ENCODE assay signal across 10 mouse cellular contexts in the genomic region with DNA sequence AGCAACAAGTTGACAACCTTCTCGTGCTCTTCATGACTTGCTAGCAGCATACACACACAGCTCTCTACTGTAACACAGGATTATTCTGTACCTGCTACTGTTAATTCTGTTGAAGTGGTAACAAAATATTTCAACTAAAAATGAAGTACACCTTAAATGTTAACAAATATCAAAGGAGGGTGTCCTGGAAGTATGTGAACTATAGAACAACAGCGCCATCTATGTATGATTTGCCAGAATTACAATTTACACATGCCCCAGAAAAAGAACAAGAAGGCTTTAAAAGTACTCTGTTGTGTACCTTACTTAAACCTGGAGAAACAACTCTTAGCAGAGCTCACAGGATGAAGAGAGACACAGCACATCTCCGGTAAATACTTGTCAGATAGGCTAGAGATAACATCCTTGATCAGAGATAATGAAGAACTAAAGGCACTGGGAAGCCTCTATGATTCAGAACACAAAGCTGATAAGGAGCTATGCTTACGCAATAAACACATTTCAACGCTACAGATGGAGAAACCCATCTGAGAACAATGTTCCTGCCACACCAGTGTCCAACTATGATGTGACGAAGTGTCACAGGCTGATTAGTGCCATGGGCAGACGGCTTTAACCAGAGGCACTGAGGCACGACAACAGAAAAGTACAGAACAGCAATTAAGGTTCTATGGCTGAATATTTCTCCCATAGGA. TPM values are rescaled to one million over a fixed set of nuclear protein-coding genes. Genes with fewer than 3 reads are reported as not detected.
DNase-seq lines count a peak whose midpoint lies in the region; ATAC-seq and TF ChIP-seq lines count a peak whose summit lies in the region.
"Had no signal": no experiment of that assay in that cellular context is flagged by ENCODE, and none has a peak within 500 bp of the region (broad histone marks: within the 10 kb centered on the region; RNA-seq: fewer than 3 reads in every experiment).

No protein-coding gene starts in this region.

- no peaks in the 10 kb centered on the region for H3K9me3 ChIP-seq in limb, embryonic 14.5 days (ENCODE audit: control insufficient read depth, low read length)
- no peaks in the 10 kb centered on the region for H3K9me3 ChIP-seq in limb, embryonic 10.5 days (replicated peaks)
- H3K9me3 ChIP-seq: neural tube, embryonic 12.5 days had no signal

- TF ChIP-seq CTCF in cerebellum, adult 2 months (IDR thresholded peaks at IDR 0.05; ENCODE audit: borderline replicate concordance, insufficient read depth, low read depth, low read length), result peak; percentile 48; the same call in 1 of the 2 replicates
- TF ChIP-seq CTCF in brain, embryonic 14.5 days (IDR thresholded peaks at IDR 0.05; ENCODE audit: borderline replicate concordance, extremely low read depth, insufficient read depth, insufficient read length), result peak; percentile 27; the same call in 1 of the 2 replicates

- no peak overlapping the region for H3K4me2 ChIP-seq in limb, embryonic 14.5 days (replicated peaks; ENCODE audit: low read depth, low read length, severe bottlenecking)
- H3K4me2 ChIP-seq: neural tube, embryonic 12.5 days had no signal

- H3K4me3 ChIP-seq in cerebellum, adult 2 months (replicated peaks; ENCODE audit: insufficient read depth, low read depth, low read length), result no peak overlapping the region
- no peak overlapping the region for H3K4me3 ChIP-seq in limb, embryonic 14.5 days (replicated peaks; ENCODE audit: low read length)
- no peak overlapping the region for H3K4me3 ChIP-seq in limb, embryonic 10.5 days
- H3K4me3 ChIP-seq: erythroblast, embryonic 14.5 days; neural tube, embryonic 12.5 days had no signal

- peaks cover 5% of the 10 kb centered on the region for H3K4me1 ChIP-seq in cerebellum, adult 2 months (ENCODE audit: control insufficient read depth, insufficient read depth, low read length)
- H3K4me1 ChIP-seq in limb, embryonic 14.5 days (ENCODE audit: control insufficient read depth, insufficient read depth, low read length), result no peaks in the 10 kb centered on the region
- no peaks in the 10 kb centered on the region for H3K4me1 ChIP-seq in limb, embryonic 10.5 days
- H3K4me1 ChIP-seq: neural tube, embryonic 12.5 days had no signal

- H3K27ac ChIP-seq in cerebellum, adult 2 months (ENCODE audit: insufficient read depth, low read length), result no peak overlapping the region
- H3K27ac ChIP-seq in limb, embryonic 14.5 days (replicated peaks; ENCODE audit: low read depth, low read length), result no peak overlapping the region
- no peak overlapping the region for H3K27ac ChIP-seq in limb, embryonic 10.5 days
- H3K27ac ChIP-seq: neural tube, embryonic 12.5 days had no signal

- intact Hi-C loops in left cerebral cortex, postnatal 4 days (cut with DNase I), result loop anchor here (5.0 kb wide), 2 partner anchors 277 to 477 kb away; no protein-coding TSS in a partner anchor

- peaks cover 89% of the 10 kb centered on the region for H3K36me3 ChIP-seq in limb, embryonic 14.5 days (ENCODE audit: control insufficient read depth, insufficient read depth, low read length)
- peaks cover 96% of the 10 kb centered on the region for H3K36me3 ChIP-seq in limb, embryonic 10.5 days

- no peak for TF ChIP-seq POLR2A in cerebellum, adult 2 months (IDR thresholded peaks at IDR 0.05; ENCODE audit: borderline replicate concordance, insufficient read depth, low read length)
- no peak for TF ChIP-seq POLR2A in limb, embryonic 14.5 days (IDR thresholded peaks at IDR 0.05; ENCODE audit: borderline replicate concordance, extremely low read depth, insufficient read depth, insufficient read length)
- no peak for TF ChIP-seq POLR2A in brain, embryonic 14.5 days (IDR thresholded peaks at IDR 0.05; ENCODE audit: borderline replicate concordance, extremely low read depth, insufficient read depth, insufficient read length, poor library complexity, severe bottlenecking)

- no peaks in the 10 kb centered on the region for H3K27me3 ChIP-seq in cerebellum, adult 2 months (ENCODE audit: control insufficient read depth, insufficient read depth, low read length)
- no peaks in the 10 kb centered on the region for H3K27me3 ChIP-seq in limb, embryonic 14.5 days (ENCODE audit: control insufficient read depth, insufficient read depth, low read length)
- no peaks in the 10 kb centered on the region for H3K27me3 ChIP-seq in limb, embryonic 10.5 days (ENCODE audit: low read depth, poor library complexity, severe bottlenecking)
- H3K27me3 ChIP-seq: neural tube, embryonic 12.5 days had no signal

- 72% methylated on average over 8 of the region's 8 CpGs for whole genome bisulfite sequencing in cerebellum, adult 2 months
- 76% methylated on average over 8 of the region's 8 CpGs for WGBS in limb, embryonic 14.5 days
- WGBS in limb, embryonic 10.5 days, result 83% methylated on average over 8 of the region's 8 CpGs

- no peak for ATAC-seq in limb, embryonic 14.5 days (ENCODE audit: low FRiP score, low read depth)

- DNase-seq in cerebellum, adult 2 months, result peak in 1 of 2 experiments; percentile 34
- no peak for DNase-seq in cerebellum, postnatal 36 days
- peak; percentile 38 for DNase-seq in limb, embryonic 14.5 days (ENCODE audit: low spot score)
- DNase-seq in limb, embryonic 10.5 days (ENCODE audit: low spot score), result no peak
- peak; percentile 73 for DNase-seq in brain, embryonic 14.5 days (ENCODE audit: low read depth)
- DNase-seq in mesoderm, embryonic 11.5 days (ENCODE audit: low read depth, low spot score), result peak; percentile 55
- DNase-seq in cerebellum, postnatal 25 days, result no peak
- DNase-seq in left cerebral cortex, postnatal 4 days, result no peak

- H3K9ac ChIP-seq in limb, embryonic 14.5 days (ENCODE audit: low read depth, low read length, severe bottlenecking), result no peak overlapping the region
- H3K9ac ChIP-seq: neural tube, embryonic 12.5 days had no signal

RNA-seq across cellular contexts. Expression of a gene that starts 19.8 kb away (rescaled TPM):
- 226 and 229 TPM in 2 replicates for polyA plus RNA-seq in cerebellum, adult 2 months (2012; rRNA removed)
- 99.4 and 110 TPM in 2 replicates for polyA plus RNA-seq in limb, embryonic 14.5 days (2012; rRNA removed)
- 270 and 271 TPM in 2 replicates for polyA plus RNA-seq in limb, embryonic 14.5 days (2014; fragmentation: Nextera tagmentation; extraction: Ambion mirVana)
- 311 and 325 TPM in 2 replicates for polyA plus RNA-seq in limb, embryonic 10.5 days (2016; fragmentation: Nextera tagmentation; extraction: Ambion mirVana)
- polyA plus RNA-seq in brain, embryonic 14.5 days (2012; rRNA removed), result 116 and 117 TPM in 2 replicates
- total RNA-seq in left cerebral cortex, postnatal 4 days (2021), result 100 to 1,000 TPM; 161 to 166 TPM

RNA-seq across cellular contexts. Expression of a gene that starts 31.0 kb away (rescaled TPM):
- polyA plus RNA-seq in cerebellum, adult 2 months (2012; rRNA removed), result not detected in 2 replicates
- not detected in 2 replicates for polyA plus RNA-seq in limb, embryonic 14.5 days (2012; rRNA removed)
- polyA plus RNA-seq in limb, embryonic 14.5 days (2014; fragmentation: Nextera tagmentation; extraction: Ambion mirVana), result not detected in 2 replicates
- polyA plus RNA-seq in limb, embryonic 10.5 days (2016; fragmentation: Nextera tagmentation; extraction: Ambion mirVana), result not detected in 2 replicates
- polyA plus RNA-seq in brain, embryonic 14.5 days (2012; rRNA removed), result not detected in 2 replicates
- total RNA-seq in left cerebral cortex, postnatal 4 days (2021), result not detected
- polyA plus RNA-seq: erythroblast, embryonic 14.5 days; neural tube, embryonic 12.5 days had no signal

RNA-seq across cellular contexts. Expression of a gene that starts 42.0 kb away (rescaled TPM):
- polyA plus RNA-seq in cerebellum, adult 2 months (2012; rRNA removed), result not detected in 2 replicates
- not detected in 2 replicates for polyA plus RNA-seq in limb, embryonic 14.5 days (2012; rRNA removed)
- polyA plus RNA-seq in limb, embryonic 14.5 days (2014; fragmentation: Nextera tagmentation; extraction: Ambion mirVana), result not detected in 2 replicates
- polyA plus RNA-seq in limb, embryonic 10.5 days (2016; fragmentation: Nextera tagmentation; extraction: Ambion mirVana), result not detected in 2 replicates
- not detected in 2 replicates for polyA plus RNA-seq in brain, embryonic 14.5 days (2012; rRNA removed)
- not detected for total RNA-seq in left cerebral cortex, postnatal 4 days (2021)
- polyA plus RNA-seq: erythroblast, embryonic 14.5 days; neural tube, embryonic 12.5 days had no signal

Comparison
In these comparisons a context has a peak if more than half of its experiments do, and no peak if none do; other contexts are left out.
1. DNase-seq: peak in limb, embryonic 14.5 days (single experiment), brain, embryonic 14.5 days (single experiment) and mesoderm, embryonic 11.5 days (single experiment); none in cerebellum, postnatal 36 days (0 of 2), limb, embryonic 10.5 days (single experiment), cerebellum, postnatal 25 days (0 of 2) and left cerebral cortex, postnatal 4 days (single experiment).